31 mouse cellular contexts compared by ENCODE assay signal in the genomic region with DNA sequence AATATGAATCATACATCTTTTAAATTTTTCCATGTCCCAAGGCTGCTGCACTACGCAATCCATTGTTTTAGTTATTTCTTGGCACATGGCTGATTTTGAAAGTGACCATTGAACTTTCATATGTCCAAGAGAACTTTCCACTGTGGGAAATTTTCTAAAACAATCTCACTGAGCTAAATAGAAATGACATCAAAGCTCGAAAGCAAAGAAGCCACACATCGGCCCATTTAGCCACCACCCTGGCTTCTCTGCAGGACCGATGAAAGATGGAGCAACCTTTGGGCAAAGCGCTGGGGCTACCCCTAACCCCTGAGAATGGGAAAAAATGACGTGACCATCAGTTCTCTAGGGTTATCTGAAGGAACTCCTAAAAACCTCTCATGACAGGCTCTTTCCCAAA. TPM values are rescaled to one million over a fixed set of nuclear protein-coding genes. Genes with fewer than 3 reads are reported as not detected.
DNase-seq lines count a peak whose midpoint lies in the region; ATAC-seq and TF ChIP-seq lines count a peak whose summit lies in the region.
"Had no signal": no experiment of that assay in that cellular context is flagged by ENCODE, and none has a peak within 500 bp of the region (broad histone marks: within the 10 kb centered on the region; RNA-seq: fewer than 3 reads in every experiment).

No protein-coding gene starts in this region.

- H3K36me3 ChIP-seq in heart, embryonic 15.5 days, result 0 out of 2 replicates have a peak, but pooled peaks cover 3% of the 10 kb centered on the region
- no peaks in the 10 kb centered on the region for H3K36me3 ChIP-seq in liver, adult 2 months (ENCODE audit: control insufficient read depth, insufficient read depth, low read length)
- no peaks in the 10 kb centered on the region for H3K36me3 ChIP-seq in liver, postnatal 0 days (replicated peaks; ENCODE audit: insufficient read depth, low read length)
- no peaks in the 10 kb centered on the region for H3K36me3 ChIP-seq in small intestine, adult 2 months (ENCODE audit: control insufficient read depth, insufficient read depth, low read length)
- H3K36me3 ChIP-seq: embryonic facial prominence, embryonic 13.5 days; forebrain, embryonic 12.5 days; hindbrain, embryonic 10.5 days; hindbrain, embryonic 15.5 days; liver, embryonic 15.5 days; lung, embryonic 15.5 days; midbrain, embryonic 13.5 days; neural tube, embryonic 15.5 days had no signal

- no peak overlapping the region for H3K4me2 ChIP-seq in heart, embryonic 15.5 days
- no peak overlapping the region for H3K4me2 ChIP-seq in liver, postnatal 0 days (ENCODE audit: low read depth, low read length)
- H3K4me2 ChIP-seq: embryonic facial prominence, embryonic 13.5 days; forebrain, embryonic 12.5 days; hindbrain, embryonic 15.5 days; liver, embryonic 15.5 days; lung, embryonic 15.5 days; midbrain, embryonic 13.5 days; neural tube, embryonic 15.5 days had no signal

- no peak for DNase-seq in heart, postnatal 25 days (ENCODE audit: low spot score)
- DNase-seq in liver, adult 2 months (ENCODE audit: extremely low read depth, low read depth, low spot score), result peak; percentile 67
- DNase-seq in liver, postnatal 0 days, result no peak
- peak; percentile 55 for DNase-seq in adipocyte (ENCODE audit: low spot score)
- DNase-seq in spleen, postnatal 4 days (ENCODE audit: low spot score in 2 of 2), result no peak
- DNase-seq: adrenal gland, postnatal 14 days; B cell, adult 2 months; cerebellum, adult 11-12 months; cerebellum, adult 9-11 months; forebrain, postnatal 0 days; gastrocnemius, postnatal 10 days; kidney, adult 18-20 months; kidney, postnatal 4 days; liver; lung, postnatal 4 days; right cerebral cortex, postnatal 14 days; thymus, adult 2 months; thymus, postnatal 36 days had no signal

- no peak for ATAC-seq in heart, embryonic 15.5 days (replicated peaks; ENCODE audit: insufficient number of reproducible peaks, insufficient read depth, low FRiP score, low read depth)
- no peak for ATAC-seq in liver, postnatal 0 days
- ATAC-seq: Patski had no signal

- WGBS in heart, embryonic 15.5 days, result 84% methylated on average over 6 of the region's 6 CpGs
- WGBS in liver, adult 2 months, result 55% methylated on average over 6 of the region's 6 CpGs
- WGBS in liver, postnatal 0 days (ENCODE audit: insufficient replicate concordance), result 82% methylated on average over 6 of the region's 6 CpGs
- WGBS in small intestine, adult 2 months, result 81% methylated on average over 6 of the region's 6 CpGs

- no peaks in the 10 kb centered on the region for H3K27me3 ChIP-seq in heart, embryonic 15.5 days
- no peaks in the 10 kb centered on the region for H3K27me3 ChIP-seq in liver, adult 2 months (ENCODE audit: control insufficient read depth, insufficient read depth, low read length)
- no peaks in the 10 kb centered on the region for H3K27me3 ChIP-seq in liver, postnatal 0 days (ENCODE audit: insufficient read depth, low read length)
- no peaks in the 10 kb centered on the region for H3K27me3 ChIP-seq in small intestine, adult 2 months (ENCODE audit: control insufficient read depth, insufficient read depth, low read length)
- H3K27me3 ChIP-seq: embryonic facial prominence, embryonic 13.5 days; forebrain, embryonic 12.5 days; hindbrain, embryonic 15.5 days; liver, embryonic 15.5 days; lung, embryonic 15.5 days; midbrain, embryonic 13.5 days; neural tube, embryonic 15.5 days; Patski had no signal

- no peaks in the 10 kb centered on the region for H3K9me3 ChIP-seq in heart, embryonic 15.5 days (replicated peaks)
- no peaks in the 10 kb centered on the region for H3K9me3 ChIP-seq in liver, postnatal 0 days (ENCODE audit: low read length)
- H3K9me3 ChIP-seq: embryonic facial prominence, embryonic 13.5 days; forebrain, embryonic 12.5 days; G1E; hindbrain, embryonic 10.5 days; hindbrain, embryonic 15.5 days; liver, embryonic 15.5 days; lung, embryonic 15.5 days; midbrain, embryonic 13.5 days; neural tube, embryonic 15.5 days had no signal

- no peak for TF ChIP-seq POLR2A in liver, adult 2 months (IDR thresholded peaks at IDR 0.05; ENCODE audit: extremely low read depth, insufficient read depth, low read length)
- TF ChIP-seq POLR2A in small intestine, adult 2 months (IDR thresholded peaks at IDR 0.05; ENCODE audit: low read depth, low read length), result no peak

- peak overlapping the region; percentile 37; the same call in 1 of the 2 replicates for H3K27ac ChIP-seq in heart, embryonic 15.5 days
- peak overlapping the region; percentile 47 for H3K27ac ChIP-seq in liver, adult 2 months (replicated peaks; ENCODE audit: insufficient read depth, low read depth, low read length)
- no peak overlapping the region for H3K27ac ChIP-seq in liver, postnatal 0 days (ENCODE audit: low read depth)
- H3K27ac ChIP-seq in small intestine, adult 2 months (ENCODE audit: insufficient read depth, low read depth, low read length), result 0 out of 2 replicates have a peak overlapping the region, but pooled peaks have one; percentile 1
- H3K27ac ChIP-seq: embryonic facial prominence, embryonic 13.5 days; forebrain, embryonic 12.5 days; hindbrain, embryonic 10.5 days; hindbrain, embryonic 15.5 days; liver, embryonic 15.5 days; lung, embryonic 15.5 days; midbrain, embryonic 13.5 days; neural tube, embryonic 15.5 days had no signal

- peaks cover 60% of the 10 kb centered on the region for H3K4me1 ChIP-seq in heart, embryonic 15.5 days (replicated peaks)
- peaks cover 16% of the 10 kb centered on the region for H3K4me1 ChIP-seq in liver, adult 2 months (ENCODE audit: control insufficient read depth, insufficient read depth, low read length)
- peaks cover 32% of the 10 kb centered on the region for H3K4me1 ChIP-seq in liver, postnatal 0 days (ENCODE audit: insufficient read depth)
- peaks cover 5% of the 10 kb centered on the region for H3K4me1 ChIP-seq in small intestine, adult 2 months (ENCODE audit: control insufficient read depth, insufficient read depth, insufficient read length, low read length)
- H3K4me1 ChIP-seq: midbrain, embryonic 13.5 days had no signal

- TF ChIP-seq CTCF in liver, adult 2 months (IDR thresholded peaks at IDR 0.05; ENCODE audit: low read depth, low read length), result no peak
- TF ChIP-seq CTCF in liver, postnatal 0 days (IDR thresholded peaks at IDR 0.05; ENCODE audit: low read depth), result no peak
- TF ChIP-seq CTCF in small intestine, adult 2 months (IDR thresholded peaks at IDR 0.05; ENCODE audit: extremely low read depth, insufficient read length, insufficient replicate concordance, low read depth, low read length), result no peak

- TF ChIP-seq EP300 in liver, postnatal 0 days (IDR thresholded peaks at IDR 0.05; ENCODE audit: low read depth), result no peak

- peaks cover 33% of the 10 kb centered on the region; the same call in 1 of the 2 replicates for H3K79me2 ChIP-seq in liver, adult 2 months (ENCODE audit: control insufficient read depth, insufficient read depth, low read length)

- H3K9ac ChIP-seq in heart, embryonic 15.5 days, result no peak overlapping the region
- H3K9ac ChIP-seq in liver, adult 2 months (ENCODE audit: low read depth, low read length), result no peak overlapping the region
- no peak overlapping the region for H3K9ac ChIP-seq in liver, postnatal 0 days (replicated peaks)
- H3K9ac ChIP-seq: embryonic facial prominence, embryonic 13.5 days; forebrain, embryonic 12.5 days; forebrain, postnatal 0 days; hindbrain, embryonic 15.5 days; liver, embryonic 15.5 days; lung, embryonic 15.5 days; midbrain, embryonic 13.5 days; neural tube, embryonic 15.5 days had no signal

- H3K4me3 ChIP-seq in heart, embryonic 15.5 days, result no peak overlapping the region
- H3K4me3 ChIP-seq in liver, adult 2 months (ENCODE audit: insufficient read depth, low read depth, low read length), result no peak overlapping the region
- no peak overlapping the region for H3K4me3 ChIP-seq in liver, postnatal 0 days (ENCODE audit: low read depth, low read length)
- H3K4me3 ChIP-seq in small intestine, adult 2 months (ENCODE audit: low read depth, low read length), result no peak overlapping the region
- H3K4me3 ChIP-seq: embryonic facial prominence, embryonic 13.5 days; erythroblast, embryonic 14.5 days; forebrain, embryonic 12.5 days; hindbrain, embryonic 10.5 days; hindbrain, embryonic 15.5 days; liver, embryonic 15.5 days; lung, embryonic 15.5 days; midbrain, embryonic 13.5 days; neural tube, embryonic 15.5 days had no signal

- intact Hi-C loops in heart, postnatal 25 days (cut with DNase I), result loop anchor here (5.0 kb wide), 2 partner anchors 39 to 101 kb away; no protein-coding TSS in a partner anchor

RNA-seq across cellular contexts. Expression of a gene that starts 52.6 kb away (rescaled TPM):
- 58.8 and 67.5 TPM in 2 replicates for polyA plus RNA-seq in heart, embryonic 15.5 days (2015; fragmentation: Nextera tagmentation; extraction: Ambion mirVana)
- total RNA-seq in heart, postnatal 25 days (2021), result 10 to 100 TPM; 67.1 to 69.4 TPM
- total RNA-seq in liver, adult 2 months (2014; rRNA removed), result 25.7 and 27.9 TPM in 2 replicates
- polyA plus RNA-seq in liver, adult 2 months (2012; rRNA removed), result 5.4 and 5.9 TPM in 2 replicates
- 8.0 and 9.7 TPM in 2 replicates for polyA plus RNA-seq in liver, postnatal 0 days (2015; fragmentation: Nextera tagmentation; extraction: Ambion mirVana)
- 6.9 and 20.5 TPM in 2 replicates for polyA plus RNA-seq in small intestine, adult 2 months (2012; rRNA removed)

Comparison
In these comparisons a context has a peak if more than half of its experiments do, and no peak if none do; other contexts are left out.
1. DNase-seq: peak in liver, adult 2 months (single experiment) and adipocyte (single experiment); none in heart, postnatal 25 days (single experiment), liver, postnatal 0 days (single experiment) and spleen, postnatal 4 days (0 of 2).